Mouse (Mus musculus) embryonic facial prominence, embryonic 11.5 days (tissue): ENCODE measurements around the gene Rmnd5b. TPM values are rescaled to one million over a fixed set of nuclear protein-coding genes. Genes with fewer than 3 reads are reported as not detected.
"Not testable (repeated sequence)": the region's sequence is repeated elsewhere in the genome, so short reads cannot be mapped to it uniquely, and the experiment has no call there.

ENCODE experiments used
- ATAC-seq: fragments of 200-750 bp; cut with Nextera tagmentation; replicated peaks from 2 replicates; pipeline ENCODE4 v1.8.0; 2017; ENCODE audit warnings: low read depth; ENCODE audit not compliant: insufficient number of reproducible peaks, low FRiP score, low TSS enrichment
- DNase-seq: peaks from one replicate; pipeline ENCODE4 v3.0.0-alpha.2; 2015; ENCODE audit warnings: low spot score
- H3K27ac ChIP-seq: fragments of 300-500 bp; sonication (generic); replicated peaks from 2 replicates; pipeline ENCODE4 v1.5.1; 2014; ENCODE audit warnings: mild to moderate bottlenecking, low read depth, low read length, control low read depth
- H3K27me3 ChIP-seq: fragments of 300-500 bp; sonication (generic); 2 replicates; pipeline ENCODE4 v1.6.1; 2014; ENCODE audit warnings: mild to moderate bottlenecking, low read length, moderate library complexity, mixed read lengths; ENCODE audit not compliant: control insufficient read depth, insufficient read depth
- H3K36me3 ChIP-seq: fragments of 300-500 bp; sonication (generic); replicated peaks from 2 replicates; pipeline ENCODE4 v1.6.1; 2014; ENCODE audit warnings: low read depth, mild to moderate bottlenecking, low read length, moderate library complexity, mixed read lengths; ENCODE audit not compliant: control insufficient read depth, insufficient read depth
- H3K4me1 ChIP-seq: fragments of 300-500 bp; sonication (generic); 2 replicates; pipeline ENCODE4 v1.6.1; 2014; ENCODE audit warnings: low read length, mixed read lengths; ENCODE audit not compliant: control insufficient read depth, insufficient read depth
- H3K4me2 ChIP-seq: fragments of 300-500 bp; sonication (generic); 2 replicates; pipeline ENCODE4 v1.6.1; 2014; ENCODE audit warnings: low read depth, mild to moderate bottlenecking, control low read depth, low read length, moderate library complexity
- H3K4me3 ChIP-seq: fragments of 300-500 bp; sonication (generic); 2 replicates; pipeline ENCODE4 v1.5.1; 2014; ENCODE audit warnings: low read depth, low read length, control low read depth
- H3K9ac ChIP-seq: fragments of 300-500 bp; sonication (generic); replicated peaks from 2 replicates; pipeline ENCODE4 v1.6.1; 2014; ENCODE audit warnings: mild to moderate bottlenecking, control low read depth, low read length
- H3K9me3 ChIP-seq: fragments of 300-500 bp; sonication (generic); replicated peaks from 2 replicates; pipeline ENCODE4 v1.6.1; 2016; ENCODE audit warnings: mild to moderate bottlenecking, low read length, inconsistent platforms, mixed read lengths; ENCODE audit not compliant: control insufficient read depth
- WGBS: fragments of 180-500 bp; shearing (Covaris S2); extraction: QIAGEN DNeasy Blood & Tissue Kit; methylation state at CpG from one replicate; pipeline ENCODE4 v1.1.7; 2014; 5-methylcytosine and 5-hydroxymethylcytosine counted together
- polyA plus RNA-seq: library from polyadenylated mRNA; unstranded; fragments of >200 nt; fragmentation: Nextera tagmentation; extraction: Ambion mirVana; gene quantifications from 2 replicates; pipeline ENCODE4 v1.2.1, GENCODE M21; 2014

The Rmnd5b gene
- polyA plus RNA-seq, 1 experiment from 2014 or later, result 36.0 TPM

DNA sequence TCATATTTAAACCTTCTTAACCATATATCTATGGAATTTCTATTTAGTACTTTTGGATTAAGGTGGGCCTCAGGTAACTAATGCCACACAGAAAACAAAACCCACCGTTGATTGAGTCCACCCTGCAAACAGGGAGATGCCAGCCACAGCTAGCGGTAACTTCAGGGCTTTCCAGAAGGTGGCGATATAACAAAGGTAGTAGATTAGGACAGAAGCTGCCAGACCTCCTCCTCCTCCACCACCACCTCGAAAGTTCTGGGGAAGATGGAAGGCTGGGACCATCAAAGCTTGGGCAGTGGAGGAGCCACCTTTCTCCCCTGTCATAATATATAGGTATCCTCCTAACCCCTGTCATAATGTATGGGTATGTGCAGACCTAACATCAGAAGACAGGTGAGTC is 18.0 kb downstream of the Rmnd5b start:
- DNase-seq, result peak; percentile 82
- no peak overlapping the region for H3K4me2 ChIP-seq
- no peak for ATAC-seq
- no peaks in the 10 kb centered on the region for H3K27me3 ChIP-seq
- H3K4me1 ChIP-seq, result no peaks in the 10 kb centered on the region
- H3K9ac ChIP-seq, result no peak overlapping the region
- 8% methylated on average over 4 of the region's 4 CpGs for WGBS
- no peaks in the 10 kb centered on the region; the same call in 1 of the 2 replicates for H3K36me3 ChIP-seq
- H3K27ac ChIP-seq, result no peak overlapping the region
- no peak overlapping the region for H3K4me3 ChIP-seq
- H3K9me3 ChIP-seq, result no peaks in the 10 kb centered on the region

DNA sequence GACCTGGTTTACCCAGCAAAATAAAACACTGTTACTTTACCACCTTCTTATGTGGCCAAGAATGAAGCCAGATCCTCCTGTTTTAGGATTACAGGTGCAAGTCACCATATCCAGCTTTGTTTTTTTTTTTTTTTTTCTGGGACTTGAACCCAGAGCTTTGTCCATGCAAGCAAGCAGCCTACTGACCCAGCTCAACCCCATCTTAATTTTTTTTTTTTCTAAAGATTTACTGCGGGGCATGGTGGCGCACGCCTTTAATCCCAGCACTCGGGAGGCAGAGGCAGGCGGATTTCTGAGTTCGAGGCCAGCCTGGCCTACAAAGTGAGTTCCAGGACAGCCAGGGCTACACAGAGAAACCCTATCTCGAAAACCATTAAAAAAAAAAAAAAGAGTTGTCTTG is 19.6 kb downstream of the Rmnd5b start:
- H3K9ac ChIP-seq, H3K4me2 ChIP-seq, H3K27ac ChIP-seq, H3K36me3 ChIP-seq, H3K4me1 ChIP-seq, H3K4me3 ChIP-seq, H3K9me3 ChIP-seq, DNase-seq, ATAC-seq, H3K27me3 ChIP-seq: not testable (repeated sequence)
- WGBS, result 92% methylated on average over 7 of the region's 7 CpGs

DNA sequence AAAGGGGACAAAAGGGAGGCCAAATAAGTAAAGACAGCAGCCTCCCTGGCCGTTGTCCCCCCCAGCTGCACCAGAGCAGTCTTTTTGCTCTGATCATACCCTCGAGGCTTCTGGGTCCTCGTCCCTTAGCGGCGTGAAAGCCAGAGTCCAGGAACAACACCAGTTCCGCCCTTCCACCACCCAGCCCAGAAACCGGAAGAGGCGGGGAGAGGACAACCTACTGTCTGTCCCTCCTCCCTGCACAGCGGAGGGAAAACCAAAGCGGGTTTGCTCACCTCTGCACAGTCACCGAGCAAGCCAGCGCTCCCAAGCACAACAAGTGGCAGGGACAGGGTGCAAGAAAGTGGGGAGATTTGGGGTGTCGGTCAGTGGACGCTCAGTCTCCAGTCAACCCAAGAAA is 20.1 kb downstream of the Rmnd5b start:
- Histone ChIP-seq H3K9me3 (no peaks in the 10 kb centered on the region), H3K4me2 (peak overlapping the region; percentile 47), H3K27me3 (no peaks in the 10 kb centered on the region), H3K4me1 (no peaks in the 10 kb centered on the region), H3K4me3 (peak overlapping the region; percentile 20), H3K36me3 (no peaks in the 10 kb centered on the region), H3K9ac (peak overlapping the region; percentile 58), H3K27ac (no peak overlapping the region)
- ATAC-seq (no peak; the same call in 1 of the 2 replicates), DNase-seq (peak; percentile 81)
- WGBS, result 5% methylated on average over 14 of the region's 14 CpGs

DNA sequence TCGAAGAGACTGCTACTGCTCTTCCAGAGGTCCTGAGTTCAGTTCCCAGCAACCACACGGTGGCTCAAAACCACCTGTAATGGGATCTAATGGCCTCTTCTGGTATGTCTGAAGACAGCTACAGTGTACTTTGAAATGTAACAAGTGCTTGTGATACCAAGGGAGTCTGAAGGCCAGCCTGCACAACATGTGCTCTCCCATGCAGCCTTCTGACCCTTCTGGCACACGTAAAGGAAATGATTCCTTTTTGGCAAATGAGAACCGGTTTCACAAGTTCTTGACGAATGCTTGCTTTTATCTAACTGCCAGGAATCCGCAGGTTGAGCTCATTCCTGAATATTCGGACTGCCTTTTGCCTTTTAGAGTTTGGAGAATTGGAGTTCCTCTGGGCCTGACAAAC is 20.6 kb downstream of the Rmnd5b start:
- H3K9me3 ChIP-seq, result no peaks in the 10 kb centered on the region
- no peaks in the 10 kb centered on the region for H3K4me1 ChIP-seq
- H3K27ac ChIP-seq, result no peak overlapping the region
- peak overlapping the region; percentile 20; the same call in 1 of the 2 replicates for H3K4me3 ChIP-seq
- no peaks in the 10 kb centered on the region for H3K36me3 ChIP-seq
- WGBS, result 42% methylated on average over 7 of the region's 7 CpGs
- peak overlapping the region; percentile 47 for H3K4me2 ChIP-seq
- H3K27me3 ChIP-seq, result no peaks in the 10 kb centered on the region
- ATAC-seq, result no peak
- H3K9ac ChIP-seq, result peak overlapping the region; percentile 58
- DNase-seq, result no peak

DNA sequence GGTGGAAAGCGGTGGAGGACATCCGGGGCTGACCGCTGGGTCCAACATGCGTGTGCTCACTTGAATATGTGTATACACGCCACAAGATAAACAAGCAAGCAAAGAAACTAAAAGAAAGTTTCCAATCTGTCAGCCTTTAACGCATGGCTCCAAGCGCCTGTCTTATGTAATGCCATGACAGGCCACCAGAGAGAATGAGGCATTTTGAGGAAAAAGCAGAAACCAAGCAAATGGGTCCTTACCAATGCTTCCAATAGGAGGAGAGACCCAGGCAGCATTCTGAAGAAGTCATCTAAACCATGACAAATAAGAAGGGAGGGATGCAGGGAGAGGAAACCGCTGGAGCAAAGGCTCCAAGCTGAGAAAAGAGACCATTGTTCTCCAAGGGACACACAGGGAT is 21.4 kb downstream of the Rmnd5b start:
- WGBS, result 73% methylated on average over 8 of the region's 8 CpGs
- no peak for ATAC-seq

DNA sequence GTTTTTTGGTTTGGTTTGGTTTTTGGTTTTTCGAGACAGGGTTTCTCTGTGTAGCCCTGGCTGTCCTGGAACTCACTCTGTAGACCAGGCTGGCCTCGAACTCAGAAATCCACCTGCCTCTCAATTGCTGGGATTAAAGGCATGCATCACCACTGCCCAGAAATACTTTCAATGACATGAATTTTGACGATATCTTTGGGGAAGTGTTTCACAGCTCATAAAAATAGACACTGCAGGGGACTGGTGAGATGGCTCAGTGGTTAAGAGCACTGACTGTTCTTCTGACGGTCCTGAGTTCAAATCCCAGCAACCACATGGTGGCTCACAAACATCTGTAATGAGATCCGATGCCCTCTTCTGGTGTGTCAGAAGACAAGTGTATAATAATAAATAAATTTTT is 25.8 kb downstream of the Rmnd5b start:
- H3K4me2 ChIP-seq, ATAC-seq, H3K4me3 ChIP-seq, H3K36me3 ChIP-seq, H3K9me3 ChIP-seq, H3K9ac ChIP-seq, H3K27ac ChIP-seq, H3K27me3 ChIP-seq, DNase-seq, H3K4me1 ChIP-seq: not testable (repeated sequence)
- WGBS, result 80% methylated on average over 5 of the region's 5 CpGs

More for the DNA sequence above, 21.4 kb downstream of the Rmnd5b start:
- Histone ChIP-seq H3K4me3 (no peak overlapping the region), H3K27me3 (no peaks in the 10 kb centered on the region), H3K4me1 (no peaks in the 10 kb centered on the region), H3K27ac (no peak overlapping the region), H3K4me2 (no peak overlapping the region), H3K9me3 (no peaks in the 10 kb centered on the region), H3K36me3 (no peaks in the 10 kb centered on the region), H3K9ac (no peak overlapping the region)
- no peak for DNase-seq

DNA sequence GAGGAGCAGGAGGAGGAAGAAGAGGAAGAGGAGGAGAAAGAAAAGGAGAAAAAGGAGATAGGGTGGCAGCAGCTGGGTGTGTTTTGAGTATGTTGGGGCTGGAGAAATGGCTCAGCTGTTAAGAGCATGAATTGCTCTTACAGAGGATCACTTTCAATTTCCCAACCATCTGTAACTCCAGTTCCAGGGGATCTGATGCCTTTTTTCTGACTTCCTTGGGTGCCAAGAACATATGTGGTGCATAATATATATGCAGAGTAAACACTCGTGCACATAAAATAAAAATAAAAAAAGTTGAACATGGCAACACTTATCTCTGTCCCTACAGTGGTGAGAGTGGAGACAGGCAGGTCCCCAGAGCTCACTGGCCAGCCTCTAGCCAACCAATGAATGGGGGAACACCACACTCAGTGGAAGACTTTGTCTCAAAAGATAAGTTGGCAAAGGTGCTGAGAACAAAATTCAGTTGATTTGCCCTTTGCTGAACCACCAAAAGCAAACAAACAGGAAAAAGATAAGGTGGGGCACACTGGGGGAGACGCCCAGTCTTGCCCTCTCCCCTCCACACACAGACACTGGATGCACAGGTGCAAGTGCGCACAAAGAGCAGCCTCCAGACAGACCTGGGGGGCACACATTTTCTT is 26.3 kb downstream of the Rmnd5b start:
- no peak overlapping the region for H3K4me3 ChIP-seq
- no peak overlapping the region for H3K4me2 ChIP-seq
- WGBS, result 77% methylated on average over 3 of the region's 3 CpGs
- H3K36me3 ChIP-seq, result peaks cover 6% of the 10 kb centered on the region
- H3K27ac ChIP-seq, result no peak overlapping the region
- H3K27me3 ChIP-seq, result no peaks in the 10 kb centered on the region
- H3K9ac ChIP-seq, result no peak overlapping the region
- H3K9me3 ChIP-seq, result no peaks in the 10 kb centered on the region
- no peaks in the 10 kb centered on the region for H3K4me1 ChIP-seq
- DNase-seq, result no peak
- ATAC-seq, result no peak

DNA sequence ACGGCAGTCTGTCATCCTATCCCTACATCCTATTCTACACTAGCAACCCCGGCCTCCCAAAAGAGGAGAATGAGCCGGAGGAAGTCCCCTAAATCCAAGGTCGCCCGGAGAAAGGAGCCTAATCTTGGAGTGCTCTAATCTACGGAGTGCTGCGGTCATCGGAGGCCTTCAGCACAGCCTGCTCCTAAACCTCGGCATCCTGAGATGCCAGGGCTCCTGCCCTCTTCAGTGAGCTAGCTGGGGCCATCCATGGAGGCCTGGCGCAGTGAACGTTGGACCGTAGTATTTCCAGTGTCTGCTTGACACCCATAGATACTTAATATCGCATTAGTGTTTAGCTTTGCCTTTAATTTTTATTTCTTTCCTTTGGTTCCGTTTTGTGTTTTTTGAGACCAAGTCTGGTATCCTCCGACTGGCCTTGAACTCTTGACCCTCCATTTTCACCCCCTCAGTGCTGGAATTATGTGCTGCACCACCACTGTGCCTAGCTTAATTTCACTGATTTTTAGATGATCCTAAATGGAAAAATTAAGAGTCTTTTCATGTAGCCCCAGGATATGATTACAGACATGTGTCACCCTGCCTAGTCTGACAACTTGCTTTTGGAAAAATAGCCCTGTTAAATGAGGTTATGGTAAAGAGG is 28.5 kb downstream of the Rmnd5b start:
- Histone ChIP-seq H3K27me3 (no peaks in the 10 kb centered on the region), H3K4me1 (no peaks in the 10 kb centered on the region), H3K4me2 (peak overlapping the region; percentile 82), H3K36me3 (peaks cover 23% of the 10 kb centered on the region), H3K27ac (peak overlapping the region; percentile 87), H3K9me3 (no peaks in the 10 kb centered on the region), H3K4me3 (peak overlapping the region; percentile 100), H3K9ac (peak overlapping the region; percentile 90)
- WGBS, result 9% methylated on average over 15 of the region's 15 CpGs
- DNase-seq, result no peak
- ATAC-seq, result no peak; the same call in 1 of the 2 replicates
